Mouse (Mus musculus): Measurements from ENCODE around the gene Elp4. TPM values are rescaled to one million over a fixed set of nuclear protein-coding genes. Genes with fewer than 3 reads are reported as not detected.

Elp4 gene
- polyA plus RNA-seq, 1 experiment from 2014 or later = 39.1 TPM

DNA sequence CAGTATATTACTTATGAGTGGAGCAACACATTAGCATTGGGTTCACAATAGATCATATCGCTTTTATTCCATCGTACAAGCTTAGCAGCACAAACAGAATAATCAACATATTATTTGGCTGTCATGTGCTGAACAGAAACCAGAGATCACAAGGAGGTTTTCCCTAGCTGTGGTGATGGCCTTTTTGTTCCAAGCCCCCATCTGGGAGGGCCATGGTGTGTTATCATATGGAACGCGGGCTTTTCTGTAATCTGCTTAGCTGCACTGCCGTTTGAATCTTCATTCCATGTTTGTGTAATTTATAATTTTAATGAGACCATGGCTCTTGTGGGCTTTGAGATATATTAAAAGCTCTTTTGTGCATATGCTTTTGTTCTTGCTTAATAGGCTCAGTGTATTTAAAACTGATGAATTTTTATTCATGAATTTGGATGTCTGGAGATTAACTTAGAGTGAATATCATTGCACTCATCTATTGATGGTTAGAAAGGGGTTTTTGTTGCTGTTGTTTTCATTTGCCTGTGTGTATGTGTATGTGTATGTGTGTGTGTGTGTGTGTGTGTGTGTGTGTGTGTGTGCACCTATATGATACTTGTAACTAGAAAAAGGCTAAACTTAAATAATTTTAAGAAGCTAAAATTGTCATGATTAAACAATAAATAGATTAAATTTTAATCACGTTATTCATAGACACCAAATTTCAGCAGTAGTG is 9.4 kb upstream of the Elp4 start:
- no peaks in the 10 kb centered on the region for H3K4me1 ChIP-seq (ENCODE audit: insufficient read depth)
- whole genome bisulfite sequencing = 86% methylated on average over 6 of the region's 6 CpGs
- ATAC-seq (ENCODE audit: insufficient read depth) = no peak
- no peaks in the 10 kb centered on the region for H3K9me3 ChIP-seq (ENCODE audit: low read depth, low read length)
- H3K4me2 ChIP-seq = no peak overlapping the region
- no peaks in the 10 kb centered on the region; the same call in 1 of the 2 replicates for H3K36me3 ChIP-seq (ENCODE audit: insufficient read depth)
- no peaks in the 10 kb centered on the region for H3K27me3 ChIP-seq (ENCODE audit: insufficient read depth, low read length)
- H3K4me3 ChIP-seq (ENCODE audit: low read depth, low read length) = no peak overlapping the region
- H3K27ac ChIP-seq (ENCODE audit: low read depth) = no peak overlapping the region
- TF ChIP-seq CTCF (IDR thresholded peaks at IDR 0.05; ENCODE audit: low read depth) = no peak
- H3K9ac ChIP-seq = no peak overlapping the region
- no peak for DNase-seq

GRCm38 (mm10) chr2:105910611-105911010 is 6.2 kb upstream of the Elp4 start:
- no peaks in the 10 kb centered on the region for H3K9me3 ChIP-seq (ENCODE audit: low read depth, low read length)
- WGBS = 84% methylated on average over 3 of the region's 3 CpGs
- H3K4me2 ChIP-seq = no peak overlapping the region
- no peaks in the 10 kb centered on the region for H3K4me1 ChIP-seq (ENCODE audit: insufficient read depth)
- no peak overlapping the region for H3K27ac ChIP-seq (ENCODE audit: low read depth)
- DNase-seq = no peak
- H3K36me3 ChIP-seq (ENCODE audit: insufficient read depth) = peaks cover 5% of the 10 kb centered on the region; the same call in 1 of the 2 replicates
- no peak overlapping the region for H3K9ac ChIP-seq
- H3K4me3 ChIP-seq (ENCODE audit: low read depth, low read length) = no peak overlapping the region
- ATAC-seq (ENCODE audit: insufficient read depth) = no peak
- TF ChIP-seq CTCF (IDR thresholded peaks at IDR 0.05; ENCODE audit: low read depth) = no peak
- no peaks in the 10 kb centered on the region for H3K27me3 ChIP-seq (ENCODE audit: insufficient read depth, low read length)

- Histone ChIP-seq H3K27ac (ENCODE audit: low read depth) (no peak overlapping the region), H3K27me3 (ENCODE audit: insufficient read depth, low read length) (no peaks in the 10 kb centered on the region), H3K9me3 (ENCODE audit: low read depth, low read length) (no peaks in the 10 kb centered on the region), H3K4me1 (ENCODE audit: insufficient read depth) (no peaks in the 10 kb centered on the region), H3K9ac (no peak overlapping the region), H3K36me3 (ENCODE audit: insufficient read depth) (peaks cover 5% of the 10 kb centered on the region; the same call in 1 of the 2 replicates), H3K4me3 (ENCODE audit: low read depth, low read length) (no peak overlapping the region), H3K4me2 (no peak overlapping the region)
- DNase-seq (peak; percentile 27), ATAC-seq (ENCODE audit: insufficient read depth) (no peak)
- peak; percentile 24 for TF ChIP-seq CTCF (IDR thresholded peaks at IDR 0.05; ENCODE audit: low read depth)
- 88% methylated on average over 5 of the region's 5 CpGs for WGBS
Measured at GRCm38 (mm10) chr2:105908351-105908750, 4.0 kb upstream of the Elp4 start.

DNA sequence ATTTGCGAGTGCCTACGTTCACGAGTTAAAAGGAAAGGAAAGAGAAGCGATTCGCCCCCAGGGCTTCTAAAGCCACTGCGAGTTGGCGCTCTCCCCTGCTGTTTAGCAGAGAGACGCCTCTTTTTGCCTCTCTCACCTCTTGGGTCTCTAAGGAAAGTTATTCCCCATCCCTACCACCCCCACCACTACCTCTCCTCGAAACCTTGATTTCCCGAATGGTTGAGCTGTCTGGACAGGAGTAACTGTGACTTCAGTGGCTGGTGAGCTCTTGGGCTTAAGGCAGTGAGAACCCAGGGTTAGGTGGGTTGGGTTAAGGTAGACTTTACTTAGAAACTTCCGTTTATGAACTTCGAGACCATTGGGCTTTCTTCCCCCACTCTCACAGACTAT is 388 bp upstream of the Elp4 start:
- under 1% methylated on average over 12 of the region's 12 CpGs for WGBS
- TF ChIP-seq CTCF (IDR thresholded peaks at IDR 0.05; ENCODE audit: low read depth) = no peak
- H3K9me3 ChIP-seq (ENCODE audit: low read depth, low read length) = no peaks in the 10 kb centered on the region
- H3K4me1 ChIP-seq (ENCODE audit: insufficient read depth) = no peaks in the 10 kb centered on the region
- peak overlapping the region; percentile 79 for H3K4me2 ChIP-seq
- H3K27ac ChIP-seq (ENCODE audit: low read depth) = peak overlapping the region; percentile 63
- peak; percentile 53 for ATAC-seq (ENCODE audit: insufficient read depth)
- peak overlapping the region; percentile 74 for H3K9ac ChIP-seq
- DNase-seq = no peak
- H3K4me3 ChIP-seq (ENCODE audit: low read depth, low read length) = peak overlapping the region; percentile 77
- H3K27me3 ChIP-seq (ENCODE audit: insufficient read depth, low read length) = no peaks in the 10 kb centered on the region
- H3K36me3 ChIP-seq (ENCODE audit: insufficient read depth) = 0 out of 2 replicates have a peak, but pooled peaks cover 5% of the 10 kb centered on the region

DNA sequence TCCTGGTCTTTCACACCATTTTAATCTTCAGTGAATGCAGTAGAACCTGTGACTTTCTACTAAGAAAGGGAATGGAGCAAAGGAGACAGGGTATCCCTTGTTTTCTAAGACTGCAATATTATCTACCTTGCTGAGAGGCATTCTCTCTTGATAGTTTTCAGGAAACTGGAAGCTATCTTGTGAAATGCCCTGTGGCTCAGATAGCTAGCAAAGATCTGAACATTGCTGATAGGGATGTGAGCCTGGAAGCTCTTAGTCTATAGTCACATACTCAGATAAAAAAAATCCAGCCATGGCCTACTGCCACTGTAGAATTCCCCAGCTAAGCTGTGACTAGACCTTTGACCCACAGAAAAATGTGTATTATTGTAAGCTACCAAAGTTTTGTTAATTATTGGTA is 13.5 kb downstream of the Elp4 start:
- no peaks in the 10 kb centered on the region for H3K27me3 ChIP-seq (ENCODE audit: insufficient read depth, low read length)
- no peaks in the 10 kb centered on the region for H3K4me1 ChIP-seq (ENCODE audit: insufficient read depth)
- H3K9ac ChIP-seq = no peak overlapping the region
- ATAC-seq (ENCODE audit: insufficient read depth) (no peak), DNase-seq (no peak)
- H3K4me2 ChIP-seq = no peak overlapping the region
- 0 out of 2 replicates have a peak, but pooled peaks cover 2% of the 10 kb centered on the region for H3K36me3 ChIP-seq (ENCODE audit: insufficient read depth)
- H3K27ac ChIP-seq (ENCODE audit: low read depth) = no peak overlapping the region
- no peak overlapping the region for H3K4me3 ChIP-seq (ENCODE audit: low read depth, low read length)
- TF ChIP-seq CTCF (IDR thresholded peaks at IDR 0.05; ENCODE audit: low read depth) = no peak
- no peaks in the 10 kb centered on the region for H3K9me3 ChIP-seq (ENCODE audit: low read depth, low read length)

DNA sequence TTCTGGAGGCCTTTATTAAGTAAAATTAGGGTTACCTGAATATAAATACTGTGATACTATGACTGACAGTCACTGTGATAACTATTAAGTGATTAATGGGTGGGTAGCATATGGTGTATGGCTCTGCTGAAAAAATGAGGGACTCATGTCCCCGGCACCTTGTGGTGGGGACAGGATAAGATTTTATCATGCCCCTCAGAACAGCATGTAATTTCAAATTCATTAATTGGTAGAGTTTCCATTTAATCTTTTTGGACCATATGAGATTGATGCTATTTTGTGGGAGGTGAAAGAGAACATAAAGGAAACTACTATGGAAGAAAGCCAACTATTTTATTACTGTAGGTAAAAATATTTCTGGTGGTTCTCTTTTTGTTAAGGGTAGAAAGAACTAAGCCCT is 31.0 kb downstream of the Elp4 start:
- H3K27me3 ChIP-seq (ENCODE audit: insufficient read depth, low read length) = no peaks in the 10 kb centered on the region
- no peaks in the 10 kb centered on the region for H3K4me1 ChIP-seq (ENCODE audit: insufficient read depth)
- no peak for TF ChIP-seq CTCF (IDR thresholded peaks at IDR 0.05; ENCODE audit: low read depth)
- no peaks in the 10 kb centered on the region for H3K36me3 ChIP-seq (ENCODE audit: insufficient read depth)
- no peaks in the 10 kb centered on the region for H3K9me3 ChIP-seq (ENCODE audit: low read depth, low read length)
- no peak overlapping the region for H3K27ac ChIP-seq (ENCODE audit: low read depth)
- H3K4me3 ChIP-seq (ENCODE audit: low read depth, low read length) = no peak overlapping the region
- H3K9ac ChIP-seq = no peak overlapping the region
- WGBS = 92% methylated on average over 1 of the region's 1 CpGs
- H3K4me2 ChIP-seq = no peak overlapping the region
- ATAC-seq (ENCODE audit: insufficient read depth) (no peak), DNase-seq (no peak)

DNA sequence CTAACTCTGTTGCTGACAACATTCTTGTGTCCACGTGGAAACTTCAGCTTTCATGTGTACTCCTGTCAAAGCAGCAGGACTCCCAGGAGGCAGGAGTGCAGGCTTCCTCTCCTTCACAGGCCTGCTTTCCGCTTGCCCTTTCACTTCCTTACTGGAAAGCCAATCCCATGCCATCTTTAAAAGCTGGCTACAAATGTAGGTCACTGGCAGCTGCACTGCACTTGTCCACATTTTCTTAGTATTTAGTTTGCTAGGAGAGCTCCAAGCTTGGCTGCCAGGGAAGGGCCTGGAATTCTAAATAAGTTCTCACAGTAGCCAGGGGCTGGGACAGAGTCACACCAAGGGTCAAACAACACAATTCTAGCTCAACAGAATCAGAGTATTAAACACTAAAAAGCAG is 49.6 kb downstream of the Elp4 start:
- Histone ChIP-seq H3K4me1 (ENCODE audit: insufficient read depth) (no peaks in the 10 kb centered on the region), H3K27me3 (ENCODE audit: insufficient read depth, low read length) (no peaks in the 10 kb centered on the region), H3K27ac (ENCODE audit: low read depth) (no peak overlapping the region), H3K9ac (no peak overlapping the region), H3K4me3 (ENCODE audit: low read depth, low read length) (no peak overlapping the region), H3K4me2 (no peak overlapping the region), H3K9me3 (ENCODE audit: low read depth, low read length) (no peaks in the 10 kb centered on the region), H3K36me3 (ENCODE audit: insufficient read depth) (no peaks in the 10 kb centered on the region)
- DNase-seq (no peak), ATAC-seq (ENCODE audit: insufficient read depth) (no peak)
- no peak for TF ChIP-seq CTCF (IDR thresholded peaks at IDR 0.05; ENCODE audit: low read depth)
- 59% methylated on average over 2 of the region's 2 CpGs for WGBS

Measured in lung, embryonic 14.5 days (tissue).